Mouse (Mus musculus) stomach, postnatal 0 days (tissue): Measurements from ENCODE around the gene Nup133.

Experiments
- CTCF ChIP-seq: IDR thresholded peaks from 2 replicates; pipeline ENCODE4 v1.5.1; 2016; ENCODE audit warnings: antibody characterized with exemption, low read depth, mild to moderate bottlenecking, moderate library complexity
- EP300 ChIP-seq: optimal IDR thresholded peaks from 2 replicates; pipeline ENCODE3; 2016; ENCODE audit warnings: antibody characterized with exemption

DNA sequence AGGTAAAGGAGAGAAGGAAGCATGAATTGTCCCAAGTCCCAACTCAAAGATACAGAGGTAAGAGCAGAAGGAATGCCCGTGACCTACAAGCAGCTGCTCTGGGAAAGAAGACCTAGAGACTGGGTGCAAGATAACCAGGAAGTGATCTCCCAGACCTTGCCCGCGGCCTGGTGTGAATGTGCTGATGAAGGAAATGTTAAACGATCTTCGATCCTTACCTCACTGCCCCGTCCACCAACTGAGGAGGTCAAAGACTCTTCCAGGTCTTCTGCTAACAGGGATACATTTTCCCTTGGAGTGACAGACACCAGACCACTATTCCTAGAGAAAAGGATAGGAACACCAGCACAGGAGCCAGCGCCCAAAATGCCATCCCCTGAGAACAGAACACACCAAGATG is 20.0 kb downstream of the Nup133 start:
- TF ChIP-seq CTCF (no peak), EP300 (no peak)
